Mouse (Mus musculus) NIH3T3 (cell line): ENCODE measurements around the gene Kdm2a.
"Not testable (repeated sequence)": the region's sequence is repeated elsewhere in the genome, so short reads cannot be mapped to it uniquely, and the experiment has no call there.

Experiments used
- DNase-seq: peaks from one replicate; pipeline ENCODE4 v3.0.0-alpha.2; 2012; ENCODE audit warnings: low read depth

The Kdm2a gene

GRCm38 (mm10) chr19:4414631-4415030 lies 16.5 kb upstream of the Kdm2a start:
- DNase-seq, result no peak

GRCm38 (mm10) chr19:4409062-4409461 lies 11.0 kb upstream of the Kdm2a start:
- DNase-seq, result no peak

GRCm38 (mm10) chr19:4404840-4405239 lies 6.8 kb upstream of the Kdm2a start:
- no peak for DNase-seq

- no peak for DNase-seq
Observed at GRCm38 (mm10) chr19:4398959-4399358, 874 bp upstream of the Kdm2a start.

GRCm38 (mm10) chr19:4398630-4398948 lies 504 bp upstream of the Kdm2a start:
- DNase-seq, result no peak

GRCm38 (mm10) chr19:4396998-4397797 lies 887 bp downstream of the Kdm2a start:
- peak; percentile 100 for DNase-seq

- DNase-seq, result peak; percentile 49
Observed at GRCm38 (mm10) chr19:4396081-4396997, 1.7 kb downstream of the Kdm2a start.

- no peak for DNase-seq
Observed at GRCm38 (mm10) chr19:4387276-4387675, 10.8 kb downstream of the Kdm2a start.

GRCm38 (mm10) chr19:4385026-4385425 lies 13.1 kb downstream of the Kdm2a start:
- no peak for DNase-seq

GRCm38 (mm10) chr19:4384322-4384721 lies 13.8 kb downstream of the Kdm2a start:
- peak; percentile 24 for DNase-seq

- peak; percentile 24 for DNase-seq
Observed at GRCm38 (mm10) chr19:4383306-4383705, 14.8 kb downstream of the Kdm2a start.

GRCm38 (mm10) chr19:4382303-4382702 lies 15.8 kb downstream of the Kdm2a start:
- not testable (repeated sequence) for DNase-seq

- peak; percentile 64 for DNase-seq
Observed at GRCm38 (mm10) chr19:4370656-4371055, 27.4 kb downstream of the Kdm2a start.

GRCm38 (mm10) chr19:4370254-4370653 lies 27.8 kb downstream of the Kdm2a start:
- peak; percentile 43 for DNase-seq

GRCm38 (mm10) chr19:4349455-4349854 lies 48.6 kb downstream of the Kdm2a start:
- DNase-seq, result no peak

- DNase-seq, result no peak
Observed at GRCm38 (mm10) chr19:4346479-4346878, 51.6 kb downstream of the Kdm2a start.

GRCm38 (mm10) chr19:4338162-4338561 lies 59.9 kb downstream of the Kdm2a start:
- peak; percentile 84 for DNase-seq

GRCm38 (mm10) chr19:4333791-4334190 lies 64.3 kb downstream of the Kdm2a start:
- peak; percentile 99 for DNase-seq

GRCm38 (mm10) chr19:4333100-4333775 lies 64.8 kb downstream of the Kdm2a start:
- peak; percentile 62 for DNase-seq

GRCm38 (mm10) chr19:4332653-4333052 lies 65.4 kb downstream of the Kdm2a start:
- peak; percentile 79 for DNase-seq

- no peak for DNase-seq
Observed at GRCm38 (mm10) chr19:4331273-4331672, 66.8 kb downstream of the Kdm2a start.

- no peak for DNase-seq
Observed at GRCm38 (mm10) chr19:4330603-4331002, 67.5 kb downstream of the Kdm2a start.
